Mouse (Mus musculus): Measurements from ENCODE around the gene Tmem150b. TPM values are rescaled to one million over a fixed set of nuclear protein-coding genes. Genes with fewer than 3 reads are reported as not detected.

Tmem150b gene
- 0.12 and 0.18 TPM in 2 replicates for polyA plus RNA-seq (2015; fragmentation: Nextera tagmentation; extraction: Ambion mirVana)

DNA sequence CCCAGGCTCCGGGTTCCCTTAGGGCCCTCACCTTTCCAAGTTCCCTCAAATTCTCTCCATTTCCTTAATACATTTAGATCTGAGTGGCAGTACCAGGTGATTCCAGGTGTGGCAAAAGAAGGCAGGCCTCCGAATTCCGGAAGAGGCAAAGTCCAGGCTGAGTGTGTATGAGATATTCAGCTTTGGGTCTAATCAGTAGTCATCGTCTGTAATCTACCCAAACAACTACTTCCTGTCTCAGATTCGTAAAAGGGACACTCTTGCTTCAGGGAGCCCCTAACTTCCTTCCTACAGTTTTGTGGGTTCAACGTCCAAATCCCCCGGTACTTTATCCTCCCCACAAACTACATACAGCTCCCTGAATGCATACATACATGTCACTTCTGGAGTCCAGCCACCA is at the start of gene Tmem150b:
Gene Tmem150b, minus strand, starts transcription at position 81 of the 400 bp plus-strand sequence.
- no peak for ATAC-seq
- Histone ChIP-seq H3K9me3 (ENCODE audit: control insufficient read depth, low read length) (no peaks in the 10 kb centered on the region), H3K9ac (ENCODE audit: low read depth, low read length) (no peak within 1 kb of the TSS), H3K4me2 (ENCODE audit: low read length) (no peak within 1 kb of the TSS), H3K27me3 (replicated peaks; ENCODE audit: control insufficient read depth, insufficient read depth, low read length) (no peaks in the 10 kb centered on the region), H3K27ac (ENCODE audit: low read depth, low read length) (no peak within 1 kb of the TSS), H3K36me3 (ENCODE audit: control insufficient read depth, insufficient read depth, low read length) (no peaks in the 10 kb centered on the region), H3K4me3 (ENCODE audit: low read length) (no peak within 1 kb of the TSS), H3K4me1 (ENCODE audit: control insufficient read depth, insufficient read depth, low read depth, low read length) (no peaks in the 10 kb centered on the region)
- WGBS: 86% methylated on average over 7 of the region's 7 CpGs

DNA sequence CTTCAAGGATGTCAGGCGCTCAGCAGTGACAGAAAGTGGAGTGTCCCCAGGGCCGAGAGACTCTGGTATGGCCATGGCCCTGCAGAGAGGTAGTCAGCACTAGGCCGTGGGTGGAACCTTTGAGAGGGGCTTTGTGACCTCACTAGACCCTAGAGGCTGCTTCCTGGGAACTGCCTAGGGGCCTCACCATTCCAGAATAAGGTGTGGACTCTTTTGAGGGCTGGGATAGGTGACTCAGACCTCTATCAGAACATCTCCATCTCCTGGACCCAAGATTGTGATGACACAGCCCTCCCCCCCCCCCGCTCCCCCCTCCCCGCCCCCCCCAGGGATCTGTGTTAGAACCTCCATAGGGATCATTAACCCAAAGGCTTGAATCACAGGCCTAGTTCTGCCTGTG is 46.2 kb upstream of the Tmem150b start, which contains the start of gene Fam71e2:
Gene Fam71e2, minus strand, starts transcription at position 101 of the 400 bp plus-strand sequence.
- Histone ChIP-seq H3K4me3 (ENCODE audit: low read length) (no peak within 1 kb of the TSS), H3K4me2 (ENCODE audit: low read length) (no peak within 1 kb of the TSS), H3K27ac (ENCODE audit: low read depth, low read length) (no peak within 1 kb of the TSS), H3K36me3 (ENCODE audit: control insufficient read depth, insufficient read depth, low read length) (no peaks in the 10 kb centered on the region), H3K9ac (ENCODE audit: low read depth, low read length) (no peak within 1 kb of the TSS), H3K4me1 (ENCODE audit: control insufficient read depth, insufficient read depth, low read depth, low read length) (no peaks in the 10 kb centered on the region), H3K27me3 (replicated peaks; ENCODE audit: control insufficient read depth, insufficient read depth, low read length) (peaks cover 12% of the 10 kb centered on the region), H3K9me3 (ENCODE audit: control insufficient read depth, low read length) (no peaks in the 10 kb centered on the region)
- no peak for ATAC-seq
- WGBS: 78% methylated on average over 4 of the region's 5 CpGs

DNA sequence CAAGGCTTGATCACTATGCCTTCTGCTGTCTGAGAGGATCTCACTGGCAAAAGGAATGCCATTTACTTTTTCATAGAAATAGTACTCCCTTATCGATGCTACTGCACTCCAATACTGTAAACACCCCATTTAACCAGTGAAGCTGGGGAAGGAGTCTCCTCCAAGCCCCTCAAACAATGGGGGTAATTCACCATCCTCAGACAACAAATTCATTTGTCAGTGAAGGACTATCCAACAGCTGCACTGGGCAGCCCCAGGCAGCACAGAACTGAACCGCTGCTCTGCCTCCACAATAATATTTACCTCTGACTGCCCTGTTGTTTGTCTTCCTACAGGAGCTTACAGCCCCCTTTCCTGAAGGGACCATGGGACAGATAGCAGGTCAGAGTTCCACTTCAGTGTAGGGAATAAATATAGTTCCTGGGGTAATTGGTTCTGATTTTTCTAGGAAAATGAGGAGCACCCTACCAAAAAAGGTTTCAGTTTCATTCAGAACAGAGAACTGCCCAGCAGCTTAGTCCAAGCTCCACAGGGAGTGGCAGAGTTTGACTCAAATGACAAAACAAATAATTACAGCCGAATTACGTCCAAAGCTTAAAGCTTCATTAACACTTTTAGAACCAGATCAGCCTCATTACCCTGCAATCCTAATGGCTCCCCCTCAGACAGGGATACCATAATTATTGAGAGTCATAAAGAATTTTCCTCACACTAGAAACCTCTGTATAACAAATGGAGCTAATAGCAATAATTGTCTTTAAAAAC is 40.1 kb upstream of the Tmem150b start:
- no peak for ATAC-seq
- no peaks in the 10 kb centered on the region for H3K9me3 ChIP-seq (ENCODE audit: control insufficient read depth, low read length)
- 18% methylated on average over 4 of the region's 4 CpGs for WGBS

DNA sequence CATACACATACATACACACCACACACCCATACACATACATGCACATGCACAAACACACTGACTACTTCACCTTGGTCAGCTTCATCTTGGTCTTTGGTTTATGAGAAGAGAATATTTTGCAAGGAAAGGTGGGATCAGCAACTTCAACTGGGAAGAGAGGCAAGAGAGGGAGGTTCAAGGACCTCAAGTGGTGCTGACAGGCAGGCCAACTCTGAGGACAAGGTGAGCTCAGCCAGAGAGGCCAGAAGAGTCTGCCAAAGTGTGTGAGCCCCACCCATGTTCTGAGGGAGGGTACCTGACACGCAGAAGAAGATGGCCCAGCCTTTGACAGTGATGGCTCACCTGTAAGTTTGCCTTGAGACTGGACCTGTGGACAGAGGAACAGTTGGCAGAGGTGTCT is 34.6 kb upstream of the Tmem150b start:
- H3K9ac ChIP-seq (ENCODE audit: low read depth, low read length): no peak overlapping the region
- no peaks in the 10 kb centered on the region for H3K36me3 ChIP-seq (ENCODE audit: control insufficient read depth, insufficient read depth, low read length)
- H3K27me3 ChIP-seq (replicated peaks; ENCODE audit: control insufficient read depth, insufficient read depth, low read length): no peaks in the 10 kb centered on the region
- no peak overlapping the region for H3K27ac ChIP-seq (ENCODE audit: low read depth, low read length)
- H3K4me1 ChIP-seq (ENCODE audit: control insufficient read depth, insufficient read depth, low read depth, low read length): no peaks in the 10 kb centered on the region
- ATAC-seq: no peak
- 28% methylated on average over 1 of the region's 1 CpGs for WGBS
- H3K9me3 ChIP-seq (ENCODE audit: control insufficient read depth, low read length): no peaks in the 10 kb centered on the region
- no peak overlapping the region for H3K4me3 ChIP-seq (ENCODE audit: low read length)
- no peak overlapping the region for H3K4me2 ChIP-seq (ENCODE audit: low read length)

More for the DNA sequence above, 40.1 kb upstream of the Tmem150b start:
- Histone ChIP-seq H3K27ac (ENCODE audit: low read depth, low read length) (no peak overlapping the region), H3K4me3 (ENCODE audit: low read length) (no peak overlapping the region), H3K4me1 (ENCODE audit: control insufficient read depth, insufficient read depth, low read depth, low read length) (no peaks in the 10 kb centered on the region), H3K27me3 (replicated peaks; ENCODE audit: control insufficient read depth, insufficient read depth, low read length) (no peaks in the 10 kb centered on the region), H3K36me3 (ENCODE audit: control insufficient read depth, insufficient read depth, low read length) (no peaks in the 10 kb centered on the region), H3K4me2 (ENCODE audit: low read length) (no peak overlapping the region), H3K9ac (ENCODE audit: low read depth, low read length) (no peak overlapping the region)

DNA sequence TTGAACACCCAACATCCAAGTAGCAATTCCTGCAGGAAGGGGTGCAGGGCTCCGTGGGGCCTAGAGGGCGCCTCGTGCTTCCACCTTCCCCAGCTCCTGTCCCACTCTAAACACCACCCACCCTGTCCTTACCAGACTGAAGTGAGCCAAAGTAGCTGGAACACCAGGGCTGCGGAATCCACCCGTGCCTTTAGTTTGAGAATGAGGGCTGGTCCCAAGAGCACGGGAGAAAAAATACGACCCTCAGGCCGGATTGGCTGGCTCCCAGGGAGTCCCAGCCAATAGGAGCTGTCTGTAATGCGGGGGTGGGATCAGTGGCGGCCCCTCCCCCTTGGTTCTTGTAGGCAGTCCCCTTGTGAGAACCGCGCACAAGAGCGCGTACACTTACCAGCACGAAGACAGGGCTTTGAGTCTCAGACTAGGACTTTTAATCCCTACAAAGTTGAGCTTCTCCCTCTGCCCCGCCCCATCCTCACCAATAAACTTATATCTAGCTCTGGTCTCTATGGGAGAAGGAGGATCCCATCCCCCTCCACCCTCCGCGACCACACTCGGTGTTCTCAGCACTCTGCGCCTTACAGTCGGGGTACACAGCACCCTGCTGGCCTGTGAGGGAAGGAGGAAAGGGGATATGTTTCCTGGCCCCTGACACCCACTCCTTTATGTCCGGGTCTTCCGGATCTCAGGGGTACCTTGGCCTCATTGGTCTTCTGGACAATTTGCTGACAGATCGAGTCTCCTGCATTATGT is 27.9 kb upstream of the Tmem150b start, which contains the start of gene Cox6b2:
Gene Cox6b2, minus strand, starts transcription at position 274 of the 750 bp plus-strand sequence.
- peak within 1 kb of the TSS; percentile 65 for H3K4me2 ChIP-seq (ENCODE audit: low read length)
- peak; percentile 92 for ATAC-seq
- peak within 1 kb of the TSS; percentile 49 for H3K9ac ChIP-seq (ENCODE audit: low read depth, low read length)
- no peaks in the 10 kb centered on the region for H3K27me3 ChIP-seq (replicated peaks; ENCODE audit: control insufficient read depth, insufficient read depth, low read length)
- peaks cover 12% of the 10 kb centered on the region for H3K4me1 ChIP-seq (ENCODE audit: control insufficient read depth, insufficient read depth, low read depth, low read length)
- H3K4me3 ChIP-seq (ENCODE audit: low read length): peak within 1 kb of the TSS; percentile 43
- H3K9me3 ChIP-seq (ENCODE audit: control insufficient read depth, low read length): no peaks in the 10 kb centered on the region
- H3K27ac ChIP-seq (ENCODE audit: low read depth, low read length): 0 out of 2 replicates have a peak within 1 kb of the TSS, but pooled peaks have one; percentile 9
- 4% methylated on average over 24 of the region's 24 CpGs for WGBS
- H3K36me3 ChIP-seq (ENCODE audit: control insufficient read depth, insufficient read depth, low read length): no peaks in the 10 kb centered on the region

DNA sequence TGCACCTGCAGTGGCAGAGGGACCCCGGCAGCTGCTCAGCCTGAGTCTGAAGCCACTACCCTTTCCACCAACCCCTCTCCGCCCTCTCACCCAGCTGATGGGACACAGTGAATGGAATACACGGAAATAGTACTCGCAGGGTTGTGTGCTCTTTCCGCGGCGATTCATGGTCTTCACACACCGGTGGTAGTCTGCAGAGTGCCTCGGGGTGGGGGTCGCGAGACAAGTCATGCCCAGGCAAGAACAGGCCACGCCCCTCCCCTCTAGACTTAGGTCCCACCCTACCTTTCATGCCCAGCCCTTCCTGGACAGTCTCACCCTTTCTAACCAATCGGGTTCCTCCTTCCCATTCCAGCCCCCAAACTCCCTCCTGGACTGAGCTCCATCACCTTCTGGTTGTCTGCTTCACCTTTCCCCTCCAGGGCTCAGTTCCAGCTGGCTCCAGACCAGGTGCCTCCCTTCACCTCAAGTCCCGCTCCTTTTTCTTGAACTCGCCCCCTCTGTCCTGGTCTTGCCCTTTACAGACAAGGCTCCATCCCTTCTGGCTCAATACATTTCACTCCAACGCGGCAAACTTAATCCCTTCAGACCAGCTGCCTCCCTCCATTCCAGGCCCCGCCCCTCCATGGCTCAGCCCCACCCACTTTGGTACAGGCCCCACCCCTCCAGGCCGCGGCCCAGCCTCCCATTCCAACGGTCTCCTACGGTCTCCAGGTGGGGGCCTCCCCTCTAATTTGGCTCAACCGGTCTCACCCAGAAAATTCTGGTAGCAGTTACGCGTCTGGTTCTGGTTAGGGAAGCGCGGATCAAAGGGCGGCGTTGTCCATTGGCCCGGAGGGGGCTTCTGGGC is 27.1 kb upstream of the Tmem150b start:
- peak overlapping the region; percentile 49 for H3K9ac ChIP-seq (ENCODE audit: low read depth, low read length)
- peak overlapping the region; percentile 43 for H3K4me3 ChIP-seq (ENCODE audit: low read length)
- peak overlapping the region; percentile 65 for H3K4me2 ChIP-seq (ENCODE audit: low read length)
- no peak overlapping the region for H3K27ac ChIP-seq (ENCODE audit: low read depth, low read length)
- peaks cover 12% of the 10 kb centered on the region for H3K4me1 ChIP-seq (ENCODE audit: control insufficient read depth, insufficient read depth, low read depth, low read length)
- ATAC-seq: peak; percentile 67
- no peaks in the 10 kb centered on the region for H3K36me3 ChIP-seq (ENCODE audit: control insufficient read depth, insufficient read depth, low read length)
- no peaks in the 10 kb centered on the region for H3K27me3 ChIP-seq (replicated peaks; ENCODE audit: control insufficient read depth, insufficient read depth, low read length)
- no peaks in the 10 kb centered on the region for H3K9me3 ChIP-seq (ENCODE audit: control insufficient read depth, low read length)
- 3% methylated on average over 30 of the region's 30 CpGs for WGBS

DNA sequence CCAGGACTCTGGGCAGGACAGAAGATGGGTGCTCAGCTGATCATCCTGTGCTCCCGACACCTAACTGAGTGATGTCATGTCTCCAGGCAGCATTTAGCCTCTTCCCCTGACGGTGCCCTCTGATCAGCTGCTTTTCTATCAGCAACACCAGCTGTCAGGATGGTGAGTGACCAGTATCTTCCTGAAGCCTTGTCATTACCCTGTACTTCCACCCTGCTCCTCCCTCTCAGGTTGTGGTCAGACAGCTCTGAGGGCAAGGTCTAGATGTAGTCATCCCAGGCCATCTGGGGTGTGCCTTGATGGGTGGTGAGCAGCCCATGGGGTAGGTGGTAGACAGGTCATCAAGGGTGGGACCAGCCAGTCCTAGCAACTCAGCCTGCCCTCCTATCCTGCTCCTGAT is 24.1 kb upstream of the Tmem150b start:
- Histone ChIP-seq H3K27ac (ENCODE audit: low read depth, low read length) (no peak overlapping the region), H3K4me1 (ENCODE audit: control insufficient read depth, insufficient read depth, low read depth, low read length) (peaks cover 12% of the 10 kb centered on the region), H3K9me3 (ENCODE audit: control insufficient read depth, low read length) (no peaks in the 10 kb centered on the region), H3K36me3 (ENCODE audit: control insufficient read depth, insufficient read depth, low read length) (peaks cover 5% of the 10 kb centered on the region; the same call in 1 of the 2 replicates), H3K27me3 (replicated peaks; ENCODE audit: control insufficient read depth, insufficient read depth, low read length) (no peaks in the 10 kb centered on the region), H3K4me3 (ENCODE audit: low read length) (no peak overlapping the region), H3K4me2 (ENCODE audit: low read length) (no peak overlapping the region), H3K9ac (ENCODE audit: low read depth, low read length) (no peak overlapping the region)
- no peak for ATAC-seq
- WGBS: 78% methylated on average over 2 of the region's 2 CpGs

DNA sequence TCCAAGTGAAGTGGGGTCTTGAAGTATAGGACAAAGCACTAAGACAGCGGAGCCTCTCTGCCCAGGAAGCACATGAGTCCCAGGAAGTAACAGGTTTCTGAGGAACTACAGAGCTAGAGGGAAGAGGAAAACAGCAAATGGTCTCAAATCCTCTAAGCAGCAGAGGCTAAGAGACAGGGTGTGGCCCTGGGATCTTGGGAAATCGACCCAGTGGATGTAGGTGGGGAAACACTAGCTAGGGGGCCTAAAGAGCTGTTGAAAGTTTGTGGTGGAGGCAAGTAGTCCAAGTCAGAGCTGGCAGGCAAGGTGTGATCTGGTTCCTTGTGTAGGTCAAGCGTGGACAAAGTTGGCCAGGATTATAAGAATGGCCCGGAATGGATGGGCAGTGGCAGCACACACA is 23.3 kb upstream of the Tmem150b start:
- Histone ChIP-seq H3K36me3 (ENCODE audit: control insufficient read depth, insufficient read depth, low read length) (peaks cover 5% of the 10 kb centered on the region; the same call in 1 of the 2 replicates), H3K4me2 (ENCODE audit: low read length) (no peak overlapping the region), H3K9me3 (ENCODE audit: control insufficient read depth, low read length) (no peaks in the 10 kb centered on the region), H3K4me1 (ENCODE audit: control insufficient read depth, insufficient read depth, low read depth, low read length) (peaks cover 12% of the 10 kb centered on the region), H3K27me3 (replicated peaks; ENCODE audit: control insufficient read depth, insufficient read depth, low read length) (no peaks in the 10 kb centered on the region), H3K27ac (ENCODE audit: low read depth, low read length) (no peak overlapping the region), H3K9ac (ENCODE audit: low read depth, low read length) (no peak overlapping the region), H3K4me3 (ENCODE audit: low read length) (no peak overlapping the region)
- ATAC-seq: no peak
- 78% methylated on average over 4 of the region's 4 CpGs for WGBS

Measured in hindbrain, embryonic 16.5 days (tissue).